Mouse (Mus musculus): Measurements from ENCODE around the gene Ostf1. TPM values are rescaled to one million over a fixed set of nuclear protein-coding genes. Genes with fewer than 3 reads are reported as not detected.

Ostf1 gene
- polyA plus RNA-seq, 1 experiment from 2014 or later = 65.1 TPM

- no peaks in the 10 kb centered on the region for H3K4me1 ChIP-seq
- no peak overlapping the region for H3K27ac ChIP-seq
- no peaks in the 10 kb centered on the region for H3K36me3 ChIP-seq
- H3K9me3 ChIP-seq (replicated peaks) = no peaks in the 10 kb centered on the region
- ATAC-seq = no peak
- H3K4me3 ChIP-seq = no peak overlapping the region
- H3K4me2 ChIP-seq = no peak overlapping the region
- H3K9ac ChIP-seq = no peak overlapping the region
- 9% methylated on average over 4 of the region's 4 CpGs for WGBS (ENCODE audit: insufficient replicate concordance)
- no peaks in the 10 kb centered on the region for H3K27me3 ChIP-seq (replicated peaks)
Measured at GRCm38 (mm10) chr19:18548668-18549067, 83.0 kb downstream of the Ostf1 start.

Other genes starting within 250 kb of the Ostf1 start
- 6.3 and 7.2 TPM in 2 replicates for gene Nmrk1, start 127 bp upstream of the Ostf1 start, polyA plus RNA-seq (2016; fragmentation: Nextera tagmentation; extraction: Ambion mirVana)
- 45.4 and 46.8 TPM in 2 replicates for gene Carnmt1, start 38.9 kb upstream of the Ostf1 start, polyA plus RNA-seq (2016; fragmentation: Nextera tagmentation; extraction: Ambion mirVana)
- gene D030056L22Rik, start 81.4 kb upstream of the Ostf1 start, polyA plus RNA-seq (2016; fragmentation: Nextera tagmentation; extraction: Ambion mirVana) = 50.8 and 53.0 TPM in 2 replicates
- gene Trpm6, start 118.2 kb upstream of the Ostf1 start, polyA plus RNA-seq (2016; fragmentation: Nextera tagmentation; extraction: Ambion mirVana) = 0.05 TPM in 1 of 2 replicates, not detected in the other